Mouse (Mus musculus): ENCODE results near the gene Fbxl14. TPM values are rescaled to one million over a fixed set of nuclear protein-coding genes. Genes with fewer than 3 reads are reported as not detected.
"Not testable (repeated sequence)": the region's sequence is repeated elsewhere in the genome, so short reads cannot be mapped to it uniquely, and the experiment has no call there.

Gene Fbxl14
- polyA plus RNA-seq (2016; fragmentation: Nextera tagmentation; extraction: Ambion mirVana): 4.0 and 4.1 TPM in 2 replicates

DNA sequence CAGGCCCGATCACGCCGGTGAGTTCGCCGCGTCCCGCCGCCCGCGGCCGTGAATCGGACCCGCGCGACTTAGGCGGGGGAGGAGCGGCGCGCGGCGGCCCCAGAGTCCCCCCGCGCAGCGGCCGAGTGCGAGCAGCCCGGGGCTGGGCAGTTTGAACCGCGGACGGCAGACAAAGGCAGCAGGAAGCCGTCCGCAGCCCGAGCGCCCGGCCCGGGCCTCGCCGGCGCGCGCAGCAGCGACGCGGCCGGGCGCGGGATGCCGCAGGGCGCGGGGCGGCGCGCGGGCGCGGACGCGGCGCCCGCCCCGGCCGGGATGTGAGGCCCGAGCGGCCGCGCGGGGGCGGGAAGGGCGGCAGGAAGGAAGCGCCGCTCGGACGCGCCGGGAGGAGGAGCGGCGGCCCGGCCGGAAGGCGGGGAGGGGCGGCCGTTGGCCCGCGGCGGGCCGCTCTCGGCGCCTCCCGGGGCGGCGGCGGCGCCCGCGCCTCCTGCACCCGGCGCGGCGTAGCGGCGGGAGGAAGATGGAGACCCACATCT lies at the start of gene Fbxl14:
TSS of gene Fbxl14 (plus strand) at position 326 of the 533 bp plus-strand sequence.
- peak within 1 kb of the TSS; percentile 99 for H3K27ac ChIP-seq (ENCODE audit: poor library complexity, severe bottlenecking)
- peaks cover 47% of the 10 kb centered on the region for H3K4me1 ChIP-seq (replicated peaks)
- peak within 1 kb of the TSS; percentile 98 for H3K4me3 ChIP-seq
- H3K4me2 ChIP-seq: peak within 1 kb of the TSS; percentile 100
- H3K9ac ChIP-seq: peak within 1 kb of the TSS; percentile 99
- H3K9me3 ChIP-seq (replicated peaks): no peaks in the 10 kb centered on the region
- peak; percentile 84 for ATAC-seq (ENCODE audit: insufficient number of reproducible peaks, low FRiP score)
- peaks cover 15% of the 10 kb centered on the region for H3K36me3 ChIP-seq
- 17% methylated on average over 96 of the region's 101 CpGs for WGBS
- no peaks in the 10 kb centered on the region for H3K27me3 ChIP-seq (replicated peaks)

DNA sequence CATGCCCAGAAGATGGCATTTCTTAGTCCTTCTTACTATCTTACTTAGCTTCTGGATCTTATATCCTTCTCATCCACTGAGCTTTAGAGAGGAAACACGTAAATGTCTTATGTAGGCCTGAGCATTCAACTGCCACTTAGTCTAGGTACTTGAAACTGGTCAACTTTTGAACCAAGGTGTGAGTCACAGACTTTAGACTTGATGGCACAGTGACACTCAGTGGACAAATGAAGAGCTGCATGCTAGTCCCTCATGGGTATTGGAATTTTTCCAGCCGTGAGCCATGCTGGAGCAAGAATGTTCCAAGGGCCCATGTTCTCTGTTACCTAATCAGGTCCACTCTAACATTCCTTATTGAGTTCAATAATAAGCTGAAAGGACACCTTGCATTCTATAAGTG lies 49.0 kb upstream of the Fbxl14 start:
- Histone ChIP-seq H3K4me3 (no peak overlapping the region), H3K4me1 (replicated peaks) (peaks cover 5% of the 10 kb centered on the region), H3K9me3 (replicated peaks) (no peaks in the 10 kb centered on the region), H3K9ac (no peak overlapping the region), H3K36me3 (no peaks in the 10 kb centered on the region; the same call in 1 of the 2 replicates), H3K4me2 (no peak overlapping the region), H3K27ac (ENCODE audit: poor library complexity, severe bottlenecking) (no peak overlapping the region), H3K27me3 (replicated peaks) (no peaks in the 10 kb centered on the region)
- ATAC-seq (ENCODE audit: insufficient number of reproducible peaks, low FRiP score): no peak
- WGBS: 27% methylated on average over 2 of the region's 2 CpGs

DNA sequence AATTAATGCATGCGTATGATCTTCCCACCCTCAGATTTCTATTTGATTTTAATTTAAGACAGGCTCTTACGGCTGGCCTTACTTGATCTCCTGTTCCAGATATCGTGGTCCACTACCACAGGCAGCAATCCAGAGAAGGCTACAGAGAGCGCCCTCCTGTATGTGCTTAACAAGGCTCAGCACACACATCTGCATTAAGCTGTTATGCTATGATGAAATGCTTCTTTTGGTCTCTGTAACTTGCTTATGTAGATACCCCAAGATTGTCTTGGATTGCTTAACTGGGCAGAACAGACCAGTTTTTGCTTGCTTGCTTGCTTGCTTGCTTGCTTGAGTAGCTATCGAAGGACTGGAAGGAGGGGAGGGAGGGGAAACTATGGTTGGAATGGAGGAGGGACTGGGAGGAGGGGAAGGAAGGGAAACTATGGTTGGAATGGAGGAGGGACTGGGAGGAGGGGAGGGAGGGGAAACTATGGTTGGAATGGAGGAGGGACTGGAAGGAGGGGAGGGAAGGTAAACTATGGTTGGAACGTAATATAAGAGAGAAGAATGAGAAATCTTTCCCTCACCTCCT lies 47.6 kb upstream of the Fbxl14 start:
- peaks cover 5% of the 10 kb centered on the region for H3K4me1 ChIP-seq (replicated peaks)
- H3K4me2 ChIP-seq: no peak overlapping the region
- H3K9ac ChIP-seq: no peak overlapping the region
- 64% methylated on average over 6 of the region's 6 CpGs for WGBS
- ATAC-seq (ENCODE audit: insufficient number of reproducible peaks, low FRiP score): no peak
- H3K9me3 ChIP-seq (replicated peaks): no peaks in the 10 kb centered on the region
- H3K27me3 ChIP-seq (replicated peaks): no peaks in the 10 kb centered on the region
- no peaks in the 10 kb centered on the region; the same call in 1 of the 2 replicates for H3K36me3 ChIP-seq
- H3K27ac ChIP-seq (ENCODE audit: poor library complexity, severe bottlenecking): no peak overlapping the region
- no peak overlapping the region for H3K4me3 ChIP-seq

DNA sequence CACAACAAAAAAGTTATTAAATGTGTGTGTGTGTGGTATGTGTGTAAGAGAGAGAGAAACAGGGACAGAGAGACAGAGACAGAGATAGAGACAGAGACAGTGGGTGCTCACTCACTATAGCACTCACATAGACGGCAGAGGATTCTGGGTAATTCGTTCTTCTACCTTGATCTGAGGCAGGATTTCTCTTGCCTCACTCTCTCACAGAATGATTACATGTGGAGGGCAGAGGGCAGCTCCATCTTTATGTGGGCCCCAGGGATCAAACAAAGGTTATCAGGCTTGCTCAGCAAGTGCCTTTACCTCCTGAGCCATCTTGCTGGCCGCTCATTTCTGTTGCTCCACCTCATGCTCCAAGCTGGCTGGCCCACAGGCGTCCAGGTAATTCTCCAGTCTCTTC lies 45.1 kb upstream of the Fbxl14 start:
- H3K4me2 ChIP-seq: no peak overlapping the region
- H3K9ac ChIP-seq: no peak overlapping the region
- H3K27me3 ChIP-seq (replicated peaks): no peaks in the 10 kb centered on the region
- H3K4me1 ChIP-seq (replicated peaks): peaks cover 21% of the 10 kb centered on the region
- no peak overlapping the region for H3K4me3 ChIP-seq
- H3K36me3 ChIP-seq: no peaks in the 10 kb centered on the region; the same call in 1 of the 2 replicates
- ATAC-seq (ENCODE audit: insufficient number of reproducible peaks, low FRiP score): no peak
- H3K9me3 ChIP-seq (replicated peaks): no peaks in the 10 kb centered on the region
- no peak overlapping the region for H3K27ac ChIP-seq (ENCODE audit: poor library complexity, severe bottlenecking)
- 77% methylated on average over 4 of the region's 4 CpGs for WGBS

DNA sequence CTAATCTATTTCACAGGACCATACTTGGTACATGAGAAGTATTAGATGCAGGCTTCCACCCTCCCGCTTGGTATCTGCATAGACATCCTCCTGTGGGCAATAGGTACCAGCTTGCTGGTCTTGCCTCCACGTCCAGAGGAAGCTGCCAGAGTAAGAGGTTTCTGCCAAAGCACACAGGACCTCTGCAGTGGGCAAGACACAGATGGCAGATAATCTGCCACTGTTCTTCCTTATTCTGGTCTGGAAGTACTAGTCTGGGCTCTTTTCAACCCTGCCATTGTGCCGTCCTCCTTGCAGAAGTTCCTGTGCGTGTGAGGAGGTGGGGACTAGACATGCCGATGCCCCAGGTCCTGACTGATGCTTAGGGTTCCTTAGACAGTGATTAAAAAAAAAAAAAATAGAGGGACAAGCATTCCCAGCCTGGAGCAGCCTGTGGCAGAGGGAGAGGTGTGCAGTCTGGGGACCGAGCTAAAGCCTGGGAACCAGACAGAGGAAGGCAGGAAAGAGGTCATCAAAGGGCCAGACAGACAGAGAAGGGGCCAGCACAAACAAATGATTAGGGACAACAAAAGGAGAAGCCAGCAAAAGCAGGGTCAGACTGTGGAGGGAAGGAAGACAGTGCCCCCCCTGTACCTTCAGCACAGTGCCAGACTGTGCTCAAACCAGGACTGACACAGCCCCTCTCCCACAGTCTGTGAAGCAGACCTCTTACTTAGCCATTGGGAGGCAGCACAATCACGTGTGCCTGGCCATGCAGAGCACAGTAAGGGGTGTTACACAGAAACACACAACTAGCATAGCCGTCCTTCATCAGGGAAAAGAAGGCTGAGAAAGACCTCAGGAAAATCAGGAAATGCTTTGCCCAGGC lies 41.3 kb upstream of the Fbxl14 start:
- no peaks in the 10 kb centered on the region for H3K27me3 ChIP-seq (replicated peaks)
- no peaks in the 10 kb centered on the region for H3K9me3 ChIP-seq (replicated peaks)
- 43% methylated on average over 8 of the region's 8 CpGs for WGBS
- ATAC-seq (ENCODE audit: insufficient number of reproducible peaks, low FRiP score): peak; percentile 58; the same call in 1 of the 2 replicates
- H3K4me2 ChIP-seq: no peak overlapping the region
- peak overlapping the region; percentile 35; the same call in 1 of the 2 replicates for H3K9ac ChIP-seq
- H3K27ac ChIP-seq (ENCODE audit: poor library complexity, severe bottlenecking): no peak overlapping the region
- H3K36me3 ChIP-seq: no peaks in the 10 kb centered on the region; the same call in 1 of the 2 replicates
- H3K4me3 ChIP-seq: no peak overlapping the region
- H3K4me1 ChIP-seq (replicated peaks): peaks cover 17% of the 10 kb centered on the region

DNA sequence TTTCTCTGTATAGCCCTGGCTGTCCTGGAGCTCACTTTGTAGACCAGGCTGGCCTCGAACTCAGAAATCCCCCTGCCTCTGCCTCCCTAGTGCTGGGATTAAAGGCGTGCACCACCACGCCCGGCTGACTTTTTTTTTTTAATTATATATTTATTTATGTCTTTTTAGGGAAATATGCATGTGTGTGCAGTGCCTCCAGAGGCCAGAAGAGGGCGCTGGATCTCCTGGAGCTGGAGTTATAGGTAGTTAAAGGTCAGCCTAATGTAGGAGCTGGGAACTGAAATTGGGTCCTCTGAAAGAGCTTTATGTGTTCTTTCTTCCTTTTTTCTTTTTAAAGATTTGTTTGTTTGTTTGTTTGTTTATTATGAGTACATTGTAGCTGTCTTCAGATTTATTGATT lies 36.7 kb upstream of the Fbxl14 start:
- not testable (repeated sequence) for H3K27me3 ChIP-seq (replicated peaks); H3K36me3 ChIP-seq; H3K4me2 ChIP-seq; ATAC-seq (ENCODE audit: insufficient number of reproducible peaks, low FRiP score); H3K9ac ChIP-seq; H3K9me3 ChIP-seq (replicated peaks); H3K27ac ChIP-seq (ENCODE audit: poor library complexity, severe bottlenecking); H3K4me3 ChIP-seq
- WGBS: 73% methylated on average over 5 of the region's 5 CpGs
- H3K4me1 ChIP-seq (replicated peaks): peaks cover 22% of the 10 kb centered on the region

DNA sequence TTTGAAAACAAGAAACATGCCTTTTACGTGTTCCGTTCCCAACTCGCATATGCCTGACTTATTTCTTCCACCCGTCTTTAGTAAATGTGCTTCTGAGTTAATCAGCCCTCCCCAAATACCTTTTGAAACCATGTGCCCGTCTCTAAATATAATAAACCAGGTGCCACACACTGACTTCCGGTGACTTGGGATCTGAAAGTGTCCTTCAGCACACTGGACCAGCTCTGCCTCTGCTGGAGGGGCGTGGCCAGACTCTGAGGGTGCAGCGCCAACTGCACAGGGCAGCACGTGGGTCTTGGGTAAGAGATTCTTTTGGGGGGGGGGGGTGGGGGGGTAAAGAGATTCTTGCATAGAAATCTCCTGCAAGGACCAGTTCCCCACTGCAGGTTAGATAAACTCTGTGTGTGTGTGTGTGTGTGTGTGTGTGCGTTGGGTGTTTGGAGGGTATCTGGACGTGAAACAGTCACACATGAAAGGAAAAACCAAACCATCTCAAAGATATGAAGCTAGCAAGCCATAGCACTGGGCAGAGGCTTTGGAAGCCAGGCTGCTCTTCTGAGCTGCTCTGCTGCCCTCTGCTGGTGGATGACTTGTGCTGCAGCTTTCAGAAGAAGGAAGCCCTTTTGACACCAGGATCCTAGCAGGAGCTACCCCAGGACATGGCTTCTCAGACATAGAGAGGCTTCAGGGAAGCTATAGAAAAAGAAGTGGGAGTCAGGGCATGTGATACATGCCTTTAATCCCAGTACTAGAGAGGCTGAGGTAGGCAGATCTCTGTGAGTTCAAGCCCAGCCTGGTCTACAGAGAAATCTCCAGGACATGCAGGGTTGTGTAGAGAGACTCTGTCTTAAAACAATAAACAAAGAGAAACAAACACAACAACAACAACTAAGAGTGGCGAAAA lies 35.5 kb upstream of the Fbxl14 start:
- no peak overlapping the region; the same call in 1 of the 2 replicates for H3K27ac ChIP-seq (ENCODE audit: poor library complexity, severe bottlenecking)
- no peak overlapping the region for H3K9ac ChIP-seq
- 38% methylated on average over 12 of the region's 12 CpGs for WGBS
- peak overlapping the region; percentile 56 for H3K4me2 ChIP-seq
- no peaks in the 10 kb centered on the region for H3K36me3 ChIP-seq
- H3K27me3 ChIP-seq (replicated peaks): no peaks in the 10 kb centered on the region
- no peak overlapping the region for H3K4me3 ChIP-seq
- H3K9me3 ChIP-seq (replicated peaks): no peaks in the 10 kb centered on the region
- H3K4me1 ChIP-seq (replicated peaks): peaks cover 15% of the 10 kb centered on the region
- 0 out of 2 replicates have a peak, but pooled peaks have one; percentile 30 for ATAC-seq (ENCODE audit: insufficient number of reproducible peaks, low FRiP score)

DNA sequence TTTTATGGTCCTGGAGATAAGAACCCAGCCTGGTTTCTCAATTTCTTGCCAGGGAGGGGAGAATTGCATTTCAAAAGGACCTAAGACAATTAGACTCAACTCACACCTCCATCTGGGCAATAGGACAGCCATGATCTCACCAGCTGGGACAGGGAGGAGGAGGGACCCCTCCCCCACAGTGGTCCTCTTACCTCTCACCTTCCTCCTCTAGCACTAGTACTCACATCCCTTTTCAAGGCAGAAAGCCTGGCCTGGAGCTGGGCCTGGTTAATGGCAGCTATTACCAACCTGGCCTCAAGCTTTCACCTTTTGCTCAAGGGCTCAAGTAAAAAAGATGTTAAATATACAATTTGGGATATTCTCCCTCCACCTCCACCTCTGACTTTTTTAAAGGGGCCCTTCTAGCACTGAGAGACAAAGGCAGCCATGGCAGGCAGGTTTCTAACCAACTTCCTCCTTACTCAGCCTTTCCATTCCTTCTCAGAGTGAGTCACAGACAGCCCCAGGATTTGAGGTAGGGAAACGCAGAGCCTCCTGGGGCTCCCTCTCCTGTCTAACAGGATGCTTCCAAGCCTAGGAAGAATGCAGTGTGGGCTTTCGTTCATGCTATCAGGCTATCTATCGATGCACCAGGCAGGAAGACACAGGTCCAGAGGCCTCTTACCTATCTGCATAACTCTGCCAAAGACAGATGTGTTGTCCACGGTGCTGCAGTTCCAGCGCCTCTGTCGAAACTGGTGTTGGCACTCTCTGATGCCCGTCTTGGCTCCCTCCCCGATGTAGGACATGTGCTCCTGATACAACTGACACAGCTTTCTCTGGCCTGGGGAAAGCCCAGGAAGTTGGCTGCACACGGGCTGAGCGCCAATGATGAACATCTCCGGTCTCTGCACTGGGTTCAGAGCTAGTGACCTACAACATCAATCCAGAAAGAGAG lies 33.5 kb upstream of the Fbxl14 start:
- Histone ChIP-seq H3K36me3 (no peaks in the 10 kb centered on the region), H3K4me3 (no peak overlapping the region), H3K27me3 (replicated peaks) (no peaks in the 10 kb centered on the region), H3K4me1 (replicated peaks) (peaks cover 17% of the 10 kb centered on the region), H3K9ac (no peak overlapping the region), H3K9me3 (replicated peaks) (no peaks in the 10 kb centered on the region), H3K4me2 (no peak overlapping the region), H3K27ac (ENCODE audit: poor library complexity, severe bottlenecking) (no peak overlapping the region)
- 54% methylated on average over 11 of the region's 11 CpGs for WGBS
- no peak for ATAC-seq (ENCODE audit: insufficient number of reproducible peaks, low FRiP score)

DNA sequence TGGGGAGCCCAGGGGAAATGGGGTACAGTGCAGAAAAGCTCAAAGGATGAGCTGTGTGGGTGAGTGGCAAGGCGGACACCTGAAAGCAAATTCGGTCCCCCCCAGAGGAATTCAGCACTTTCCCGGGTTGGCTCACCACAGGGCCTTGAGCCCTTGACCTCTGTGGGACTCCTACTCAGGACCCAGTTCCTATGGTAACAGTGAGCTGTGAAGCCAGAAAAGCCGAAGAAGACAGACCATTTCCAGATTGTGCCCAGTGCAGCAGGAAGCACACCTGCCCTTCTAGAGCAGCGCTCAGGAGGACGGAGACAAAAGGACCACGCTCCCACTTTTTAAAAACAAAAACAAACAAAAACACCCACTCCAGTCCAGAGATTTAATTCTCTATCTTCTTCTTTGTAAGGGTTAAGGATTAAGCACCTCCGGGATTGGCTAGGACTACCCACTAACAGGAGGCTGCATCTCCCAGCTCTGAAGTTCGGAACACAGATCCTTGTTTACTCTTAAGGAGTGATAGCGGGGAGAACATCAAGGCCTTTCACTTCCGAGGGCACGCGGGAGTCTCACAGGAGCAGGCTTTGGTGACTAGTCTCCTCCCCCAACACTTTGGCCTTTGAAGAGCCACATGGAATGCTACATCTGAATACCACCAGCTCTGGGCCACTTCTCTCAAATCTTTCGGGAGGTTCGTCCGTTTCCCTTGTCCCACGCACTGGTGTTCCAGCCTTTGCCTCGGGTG lies 31.0 kb upstream of the Fbxl14 start:
- Histone ChIP-seq H3K4me3 (peak overlapping the region; percentile 48), H3K4me2 (peak overlapping the region; percentile 75), H3K9me3 (replicated peaks) (no peaks in the 10 kb centered on the region), H3K36me3 (no peaks in the 10 kb centered on the region), H3K27ac (ENCODE audit: poor library complexity, severe bottlenecking) (no peak overlapping the region), H3K9ac (peak overlapping the region; percentile 43), H3K27me3 (replicated peaks) (no peaks in the 10 kb centered on the region), H3K4me1 (replicated peaks) (peaks cover 22% of the 10 kb centered on the region)
- no peak for ATAC-seq (ENCODE audit: insufficient number of reproducible peaks, low FRiP score)
- 7% methylated on average over 18 of the region's 18 CpGs for WGBS

Measured in heart, embryonic 12.5 days (tissue).